Mouse (Mus musculus): ENCODE measurements around the gene Dhx15.
A peak's percentile ranks its signal among the peaks of the same experiment; 100 is the strongest.

The Dhx15 gene

GRCm38 (mm10) chr5:52141936-52142335 is 48.4 kb downstream of the Dhx15 start:
- DNase-seq = no peak

DNA sequence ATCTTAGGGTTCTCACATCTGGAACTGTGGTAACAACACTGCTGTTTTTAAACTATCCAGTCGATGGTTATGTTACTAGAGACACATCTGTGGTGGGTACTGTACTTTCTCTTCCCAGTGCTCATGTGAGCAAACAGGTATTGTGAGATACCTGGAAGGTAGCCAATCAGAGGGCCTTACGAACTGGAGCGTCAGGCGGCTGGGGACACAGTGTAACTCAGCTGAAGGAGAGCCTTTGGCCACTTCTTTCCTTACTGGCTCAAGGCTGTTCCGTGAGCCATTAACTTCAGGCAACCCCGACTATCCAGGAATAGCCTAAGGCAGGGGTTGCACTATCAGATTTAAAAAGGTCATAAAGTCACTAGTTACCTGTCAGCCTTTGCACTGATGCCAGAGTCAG is 51.5 kb downstream of the Dhx15 start:
- DNase-seq = no peak

DNA sequence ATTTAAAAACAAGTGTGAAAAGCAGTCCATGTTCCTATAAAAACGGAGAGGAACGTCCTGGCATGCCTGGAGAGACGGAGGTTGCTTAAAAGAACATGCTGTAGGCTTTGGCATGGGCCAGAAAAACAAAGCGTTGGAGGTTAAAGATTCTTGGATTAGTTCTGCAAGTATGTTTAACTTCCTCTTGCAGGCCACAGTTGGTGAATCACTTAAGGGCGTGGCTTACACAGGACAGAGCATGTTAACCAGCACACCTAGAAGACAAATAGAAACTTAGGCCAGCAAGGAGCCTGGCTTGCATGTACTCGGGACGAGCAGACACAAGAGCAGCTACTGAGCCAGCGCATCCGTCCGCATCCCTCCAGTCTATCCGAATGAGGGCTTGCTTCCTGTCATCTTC is 52.2 kb downstream of the Dhx15 start:
- no peak for DNase-seq

DNA sequence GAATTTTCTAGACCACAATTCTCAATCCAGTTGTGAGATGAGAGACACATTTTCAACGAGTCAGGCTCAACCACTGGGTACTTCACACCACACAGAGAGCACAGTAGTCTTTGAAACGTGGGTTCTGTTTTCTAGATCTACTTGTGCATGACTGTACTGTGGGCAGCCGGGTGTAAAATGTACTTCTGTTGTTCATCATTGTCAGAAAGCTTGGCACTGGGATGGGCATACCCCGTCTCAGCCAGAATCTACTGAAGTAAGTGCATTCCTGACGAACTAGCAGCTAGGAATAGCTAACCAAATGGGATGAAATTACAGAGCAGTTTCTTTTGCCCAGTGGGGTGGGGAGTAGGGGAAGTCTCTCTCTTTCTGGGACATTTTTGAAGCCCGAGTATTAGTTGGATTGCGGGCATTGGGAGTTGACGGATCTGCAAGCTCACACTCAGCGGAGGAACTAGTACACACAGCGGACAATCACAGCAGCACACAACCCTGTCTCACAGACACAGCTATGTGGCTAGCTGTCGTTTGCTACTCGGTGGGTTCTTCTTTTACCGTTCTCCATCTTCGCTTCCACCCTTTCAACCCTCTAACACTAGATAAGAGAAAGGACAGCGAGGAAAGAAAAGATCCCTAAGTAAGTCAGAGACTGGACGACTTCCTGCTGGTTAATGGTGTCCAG is 54.7 kb downstream of the Dhx15 start:
- DNase-seq = no peak

DNA sequence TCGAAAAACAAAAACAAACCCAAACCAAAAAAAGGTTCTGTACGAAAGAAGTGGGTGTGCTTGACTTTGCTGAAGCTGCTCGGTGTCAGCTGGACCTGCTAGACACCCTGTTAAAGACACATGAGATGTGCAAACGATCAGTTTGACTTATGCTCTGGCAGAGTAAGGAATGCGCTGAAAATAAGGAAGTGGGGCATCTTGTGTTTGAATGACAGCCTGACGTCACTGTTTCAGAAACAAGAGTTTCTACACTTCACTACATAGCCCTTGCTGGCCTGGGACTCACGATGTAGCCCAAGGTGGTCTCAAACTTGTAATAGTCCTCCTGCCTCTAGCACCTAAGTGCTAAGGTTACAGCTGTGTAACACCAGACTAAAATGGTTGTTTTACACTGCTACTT is 57.5 kb downstream of the Dhx15 start:
- no peak for DNase-seq

GRCm38 (mm10) chr5:52132092-52132491 is 58.2 kb downstream of the Dhx15 start:
- peak; percentile 58 for DNase-seq

GRCm38 (mm10) chr5:52131389-52131788 is 58.9 kb downstream of the Dhx15 start:
- no peak for DNase-seq

- DNase-seq = no peak
Measured at GRCm38 (mm10) chr5:52130496-52130895, 59.8 kb downstream of the Dhx15 start.

DNA sequence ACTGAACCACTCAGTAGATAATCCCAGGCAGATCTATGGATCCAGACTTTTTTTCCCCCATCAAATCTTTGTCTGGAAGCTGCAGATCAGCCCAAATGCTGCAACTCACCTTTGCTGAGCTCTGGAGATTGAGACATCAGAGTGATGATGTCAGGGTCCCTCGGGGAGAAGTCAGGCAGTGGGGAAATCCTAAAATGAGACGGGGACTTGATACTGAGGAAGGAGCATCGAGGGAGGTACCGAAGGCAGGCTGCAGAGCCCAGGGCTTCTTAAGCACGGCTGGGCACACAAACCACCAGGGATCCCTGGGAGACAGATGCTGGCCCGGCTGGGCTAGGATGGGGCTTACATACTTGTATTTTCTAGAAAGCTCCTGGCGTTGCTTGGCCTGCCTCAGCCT is 64.1 kb downstream of the Dhx15 start:
- DNase-seq = no peak

DNA sequence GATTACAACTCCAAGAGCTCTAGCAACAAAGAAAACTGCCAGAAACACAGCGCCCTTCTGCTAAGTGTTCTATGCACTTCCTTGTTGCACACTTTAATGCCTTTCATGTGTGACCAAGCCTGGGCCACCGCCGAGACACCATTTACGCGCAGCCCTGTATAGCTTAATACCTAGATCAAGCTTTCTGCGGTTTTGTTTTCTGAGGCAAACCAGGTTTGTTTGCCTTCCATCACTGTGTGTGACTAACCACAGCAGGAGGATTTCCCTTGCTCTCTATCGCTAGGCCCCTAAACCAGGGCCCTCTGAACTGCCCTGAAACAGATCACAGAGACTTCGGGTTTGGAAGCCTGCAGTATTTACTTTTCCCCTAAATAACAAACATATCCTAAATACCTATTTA is 64.5 kb downstream of the Dhx15 start:
- DNase-seq = no peak

DNA sequence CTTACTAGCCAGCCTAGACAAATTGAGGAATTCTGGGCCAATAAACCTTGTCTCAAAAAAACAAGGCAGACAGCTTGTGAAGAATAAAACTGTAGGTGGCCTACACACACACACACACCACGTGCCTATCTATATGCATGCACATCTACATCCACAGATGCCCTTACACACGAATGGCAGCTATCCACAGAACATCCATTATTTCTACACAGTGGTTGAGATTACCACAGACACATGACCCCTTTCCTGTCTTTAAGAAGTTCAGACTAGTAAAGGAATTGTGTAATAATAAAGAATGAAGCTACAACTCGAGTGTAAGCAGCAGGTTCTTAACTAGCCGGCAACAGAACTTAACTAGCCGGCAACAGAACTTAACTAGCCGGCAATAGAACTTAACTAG is 68.2 kb downstream of the Dhx15 start:
- DNase-seq = no peak

- DNase-seq = no peak
Measured at GRCm38 (mm10) chr5:52119822-52120221, 70.5 kb downstream of the Dhx15 start.

GRCm38 (mm10) chr5:52119192-52119591 is 71.1 kb downstream of the Dhx15 start:
- no peak for DNase-seq

DNA sequence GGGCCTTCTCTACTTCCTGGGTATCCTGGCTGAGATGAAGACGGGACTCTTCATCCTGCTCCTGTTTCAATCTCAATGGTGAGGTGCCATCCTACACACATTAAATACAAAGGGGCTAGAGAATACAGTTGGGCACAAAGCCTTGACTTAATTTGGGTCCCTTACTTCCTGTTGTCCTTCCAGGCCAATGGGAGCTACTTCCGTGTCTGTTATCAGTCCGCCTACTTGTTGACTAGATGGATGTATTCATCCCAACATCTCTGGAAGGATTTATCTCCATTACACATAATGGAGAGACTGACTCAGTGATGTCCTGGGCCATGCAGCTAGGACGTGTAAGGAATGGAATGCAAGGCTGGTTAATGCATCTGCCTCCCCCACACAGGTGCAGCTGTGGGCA is 72.5 kb downstream of the Dhx15 start:
- no peak for DNase-seq

DNA sequence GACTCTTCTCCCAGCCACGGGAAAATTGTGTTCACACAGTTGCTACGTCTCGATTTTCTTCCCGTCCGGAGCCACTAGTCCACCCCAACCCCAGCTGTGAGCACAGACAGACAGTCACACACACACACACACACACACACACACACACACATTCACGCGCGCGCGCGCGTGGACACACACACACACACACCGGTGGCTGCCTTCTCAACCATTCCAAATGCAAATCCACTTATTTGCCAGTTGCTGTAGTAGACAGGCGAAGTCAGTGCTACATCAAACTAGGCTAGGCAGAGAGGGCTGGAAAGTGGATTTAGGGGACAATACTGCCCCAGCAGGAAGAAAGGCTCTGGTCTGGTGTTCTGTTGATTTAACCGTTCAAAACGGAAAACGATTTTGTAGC is 73.9 kb downstream of the Dhx15 start:
- DNase-seq = no peak

DNA sequence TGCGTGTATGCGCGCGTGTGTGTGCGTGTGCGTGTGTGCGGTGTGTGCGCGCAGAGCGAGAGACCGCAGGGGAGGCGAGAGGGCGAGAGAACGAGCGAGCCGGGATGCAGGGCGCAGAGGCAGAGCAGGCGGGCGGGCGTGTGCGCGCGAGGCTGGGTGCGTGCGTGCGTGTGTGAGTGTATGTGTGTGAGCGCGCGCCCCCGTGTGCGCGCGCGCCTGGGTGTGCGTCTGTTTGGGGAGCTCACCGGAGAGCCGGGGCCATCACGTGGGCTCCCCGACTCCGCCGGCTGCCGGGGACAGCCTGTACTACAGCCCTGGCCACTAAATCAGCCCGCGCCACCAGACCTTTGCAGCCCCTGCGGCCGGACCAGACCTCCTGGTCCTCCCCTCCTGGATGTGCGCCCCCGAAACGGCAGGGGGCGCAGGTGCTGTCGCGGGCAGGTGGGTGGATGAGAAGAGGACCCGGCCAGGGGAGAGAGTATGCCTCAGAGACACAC is 74.4 kb downstream of the Dhx15 start:
- DNase-seq = peak; percentile 56

- DNase-seq = no peak
Measured at GRCm38 (mm10) chr5:52114751-52115451, 75.4 kb downstream of the Dhx15 start.

DNA sequence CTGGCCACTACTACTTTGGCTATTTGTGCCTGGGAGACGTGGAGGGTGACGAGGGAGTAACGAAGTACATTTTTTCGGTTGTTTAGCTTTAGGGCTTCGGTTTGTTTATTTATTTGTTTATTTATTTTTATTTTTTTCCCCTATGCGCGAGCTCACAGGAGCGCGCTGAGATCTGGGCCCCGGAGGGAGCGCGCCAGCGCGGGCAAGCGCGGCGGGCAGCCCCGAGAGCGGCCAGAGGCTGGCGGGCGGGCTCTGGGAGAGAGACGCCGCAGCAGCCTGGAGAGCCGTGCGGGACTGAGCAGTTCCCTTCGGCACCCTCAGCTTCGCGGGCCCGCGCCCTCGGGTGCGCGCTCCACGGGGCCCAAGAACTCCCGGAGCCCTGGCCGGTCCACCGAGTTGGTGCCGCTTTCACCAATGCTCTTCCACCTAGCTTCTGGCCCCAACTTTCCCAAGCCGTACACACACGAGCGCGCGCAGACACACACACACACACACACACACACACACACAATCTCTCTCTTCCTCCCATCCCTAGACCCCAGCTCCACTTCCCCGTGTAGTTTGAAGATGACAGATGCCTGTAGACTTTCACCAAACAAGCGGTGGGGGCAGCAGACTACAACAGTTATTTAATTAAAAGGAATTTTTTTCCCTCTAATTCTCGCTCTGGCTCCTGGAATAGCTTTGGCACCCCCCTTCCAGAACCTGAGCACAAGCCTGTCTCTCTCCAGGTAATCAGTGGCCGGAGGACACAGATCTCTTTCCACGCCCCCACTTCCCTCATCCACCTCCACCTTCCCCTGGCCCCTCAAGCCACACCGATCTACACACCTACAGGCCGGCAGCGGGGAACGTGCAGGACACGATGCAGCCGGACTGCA is 76.2 kb downstream of the Dhx15 start:
- peak; percentile 1 for DNase-seq

GRCm38 (mm10) chr5:52112953-52113841 is 77.1 kb downstream of the Dhx15 start:
- peak; percentile 2 for DNase-seq

- DNase-seq = no peak
Measured at GRCm38 (mm10) chr5:52112191-52112760, 78.0 kb downstream of the Dhx15 start.

DNA sequence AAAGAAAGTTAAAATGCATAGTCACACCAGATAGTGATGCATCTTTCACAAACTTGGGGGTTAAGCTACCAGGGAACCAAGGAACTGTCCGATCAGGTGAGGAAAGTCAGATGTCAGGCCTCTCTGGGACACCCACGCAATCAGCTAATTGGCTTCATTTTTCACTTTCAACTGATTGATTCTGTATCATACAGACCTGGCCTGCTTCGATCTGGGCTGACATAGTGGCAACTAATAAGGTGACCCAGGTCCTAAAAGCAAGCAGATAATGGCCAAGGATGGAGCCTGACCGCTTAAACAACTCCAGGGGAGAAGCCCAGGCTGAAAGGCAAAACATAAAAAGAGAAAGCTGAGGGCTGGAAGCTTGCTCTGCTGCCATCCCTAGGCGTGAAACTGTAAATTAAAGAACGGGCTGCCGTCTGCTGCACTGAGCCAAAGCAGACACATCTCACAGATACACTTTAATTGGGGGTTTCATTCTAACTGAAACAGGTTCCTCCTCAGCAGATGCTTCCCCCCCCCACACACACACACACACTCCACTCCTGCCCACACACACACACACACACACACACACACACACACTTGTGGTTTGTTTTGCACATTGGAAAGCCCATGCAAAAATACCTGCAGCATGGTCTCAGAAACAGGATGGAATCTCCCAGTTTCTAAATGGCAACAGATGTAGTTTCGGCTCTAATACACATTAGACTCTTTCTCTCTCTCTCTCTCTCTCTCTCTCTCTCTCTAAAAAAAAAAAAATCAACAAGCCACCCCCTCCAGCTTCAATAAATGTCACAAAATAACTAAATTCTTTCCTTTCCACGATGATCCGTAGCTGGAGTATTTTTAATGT is 79.3 kb downstream of the Dhx15 start:
- no peak for DNase-seq

Data from thymus, postnatal 25 days (tissue).